Mouse (Mus musculus) bone marrow, adult 2 months (tissue): ENCODE measurements around the gene Psmb5.

Experiments used
- CTCF ChIP-seq: fragments of 200-500 bp; IDR thresholded peaks from 2 replicates; pipeline ENCODE4 v1.5.1; 2011; ENCODE audit warnings: low read length, control low read depth; ENCODE audit not compliant: control insufficient read depth, insufficient read depth
- POLR2A ChIP-seq: fragments of 200-500 bp; IDR thresholded peaks from 2 replicates; pipeline ENCODE4 v1.6.1; 2011; ENCODE audit warnings: low read depth, mild to moderate bottlenecking, control low read depth, low read length, borderline replicate concordance; ENCODE audit not compliant: control insufficient read depth

DNA sequence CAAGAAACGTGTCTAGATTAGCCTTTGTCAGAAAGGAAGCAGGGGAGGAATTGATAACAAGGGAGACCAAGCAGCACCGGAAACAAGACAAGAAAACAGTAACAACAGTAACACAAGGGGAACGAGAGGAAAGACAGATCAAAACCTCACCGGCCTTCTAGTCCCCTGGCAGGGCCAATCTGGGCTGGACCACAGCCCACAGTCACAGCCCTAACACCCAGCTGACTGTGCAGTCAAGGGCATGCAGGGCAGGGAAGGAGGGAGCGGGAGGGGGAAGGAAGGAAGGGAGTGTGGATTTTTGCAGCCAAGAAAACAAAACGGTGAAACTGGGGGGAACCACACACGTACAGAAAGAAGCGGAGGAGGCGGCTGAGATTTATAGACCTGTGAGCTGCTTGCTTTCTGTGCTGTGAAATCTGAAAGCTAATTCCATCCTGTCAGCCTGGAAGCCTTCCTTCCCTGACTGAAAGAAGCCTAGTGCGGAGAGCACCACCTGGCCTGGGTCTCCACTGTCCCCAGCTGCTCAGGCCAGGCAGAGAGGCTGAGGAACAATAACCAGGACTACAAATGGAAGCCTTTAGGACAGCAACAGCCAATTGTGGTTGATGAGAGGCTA lies 25.4 kb downstream of the Psmb5 start:
- no peak for TF ChIP-seq CTCF
- no peak for TF ChIP-seq POLR2A
